Mouse (Mus musculus): ENCODE measurements around the gene Polr2e.

DNA sequence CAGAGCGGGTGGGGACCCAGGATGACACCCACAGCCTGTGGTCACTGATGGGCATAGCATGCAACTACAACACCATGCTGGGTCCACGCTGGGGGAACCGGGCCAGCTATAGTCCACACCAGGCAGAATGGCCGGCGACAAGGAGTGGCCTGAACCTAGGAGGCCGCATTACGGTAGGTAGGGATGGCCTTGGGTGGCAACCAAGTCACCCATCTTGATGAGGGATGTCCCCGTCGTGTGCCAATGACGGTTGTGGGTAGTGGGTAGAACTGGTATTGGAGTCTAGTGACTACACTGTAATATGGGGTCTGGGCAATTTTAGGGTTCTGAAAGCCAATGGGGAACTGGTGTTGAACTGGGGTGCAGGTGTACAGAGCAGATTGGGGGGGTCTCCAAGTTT lies 22.7 kb downstream of the Polr2e start:
- TF ChIP-seq POLR2A (IDR thresholded peaks at IDR 0.05; ENCODE audit: low read depth, low read length) (no peak), CTCF (IDR thresholded peaks at IDR 0.05; ENCODE audit: borderline replicate concordance, insufficient read depth, low read length) (no peak)
